Comparison of ENCODE assay signal across 16 mouse cellular contexts in genomic region chr4:33604636-33605035, GRCm38 (mm10).
"Had no signal": no experiment of that assay in that cellular context is flagged by ENCODE, and none has a peak within 500 bp of the region (broad histone marks: within the 10 kb centered on the region; RNA-seq: fewer than 3 reads in every experiment).

No protein-coding gene starts in this region.

- H3K4me2 ChIP-seq: neural tube, embryonic 13.5 days; neural tube, embryonic 15.5 days; stomach, embryonic 15.5 days had no signal

- H3K9me3 ChIP-seq: neural tube, embryonic 13.5 days; neural tube, embryonic 15.5 days; stomach, embryonic 15.5 days had no signal

- H3K9ac ChIP-seq: neural tube, embryonic 13.5 days; neural tube, embryonic 15.5 days; stomach, embryonic 15.5 days had no signal

- H3K36me3 ChIP-seq: neural tube, embryonic 13.5 days; neural tube, embryonic 15.5 days; stomach, embryonic 15.5 days had no signal

- H3K4me3 ChIP-seq: neural tube, embryonic 13.5 days; neural tube, embryonic 15.5 days; stomach, embryonic 15.5 days had no signal

- DNase-seq: retina, postnatal 1 day; right cerebral cortex, adult 18-20 months; right cerebral cortex, postnatal 14 days; right cerebral cortex, postnatal 25 days; right cerebral cortex, postnatal 4 days; spleen, adult 18-20 months; thymus, adult 18-20 months; thymus, adult 2 months; thymus, postnatal 14 days; thymus, postnatal 25 days; thymus, postnatal 36 days; thymus, postnatal 4 days had no signal

- H3K4me1 ChIP-seq: neural tube, embryonic 13.5 days; neural tube, embryonic 15.5 days; stomach, embryonic 15.5 days had no signal

- H3K27me3 ChIP-seq: neural tube, embryonic 13.5 days; neural tube, embryonic 15.5 days; stomach, embryonic 15.5 days had no signal

- H3K27ac ChIP-seq: neural tube, embryonic 13.5 days; neural tube, embryonic 15.5 days; stomach, embryonic 15.5 days; stomach, postnatal 0 days had no signal
